Mouse (Mus musculus): ENCODE data around the gene Eif6. TPM values are rescaled to one million over a fixed set of nuclear protein-coding genes. Genes with fewer than 3 reads are reported as not detected.

Gene Eif6
- 100 to 1,000 TPM in 3 of 26 experiments, 10 to 100 TPM in 23; 31.2 to 111 (median 48.3) TPM for total RNA-seq (2018; cell fraction: chromatin; rRNA removed)
- total RNA-seq (2018; cell fraction: cytosol; rRNA removed) = 100 to 1,000 TPM in 2 of 26 experiments, 10 to 100 TPM in 24; 50.1 to 116 (median 70.6) TPM
- total RNA-seq (2018; cell fraction: nucleus; rRNA removed) = 100 to 1,000 TPM in 1 of 26 experiments, 10 to 100 TPM in 25; 38.4 to 103 (median 54.6) TPM
- 20.9 to 79.0 TPM (median 44.6 TPM) in 3 replicates for polyA plus RNA-seq (2018)

DNA sequence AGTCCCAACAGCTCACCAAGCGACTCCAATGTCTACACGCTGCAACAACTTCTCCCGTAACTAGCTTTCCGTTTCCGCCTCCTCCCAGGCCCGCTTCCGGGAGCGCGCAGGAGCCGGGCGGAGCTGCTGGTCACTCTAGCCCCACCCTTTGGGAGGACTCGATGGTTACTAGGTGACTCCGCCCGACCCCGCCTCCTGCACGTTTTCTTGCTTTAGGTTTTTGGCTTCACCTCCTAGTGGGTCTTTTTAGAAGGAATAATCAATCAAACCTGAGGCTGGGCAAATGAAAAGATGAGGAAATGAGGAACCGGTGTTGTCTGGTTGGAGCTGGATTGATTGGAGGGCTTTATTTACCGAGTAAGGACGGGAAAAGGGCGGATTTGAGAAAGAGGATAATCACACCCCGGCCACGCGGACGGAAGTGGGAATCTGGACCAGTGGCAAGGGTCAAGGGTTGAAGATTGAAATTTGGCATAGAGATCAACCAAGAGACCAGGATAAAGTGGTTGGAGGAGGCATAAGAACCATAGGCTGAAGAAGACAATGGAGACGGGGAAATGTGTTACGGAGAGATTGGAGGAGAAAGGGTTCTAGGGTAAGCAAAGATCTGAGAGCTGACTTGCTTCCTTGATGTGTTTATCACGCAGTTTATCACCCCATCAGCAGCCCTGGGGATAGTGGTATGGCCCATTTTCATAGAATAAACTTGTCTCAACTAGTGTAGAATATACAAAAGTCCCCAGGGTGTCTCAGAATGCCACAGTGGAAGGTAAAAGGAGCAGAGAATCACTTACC is at the start of gene Eif6:
Gene Eif6 (minus strand): TSS at position 296 of the 795 bp plus-strand sequence.
- peak within 1 kb of the TSS; percentile 72 for H3K27ac ChIP-seq
- H3K36me3 ChIP-seq (ENCODE audit: inconsistent target) = peaks cover 22% of the 10 kb centered on the region
- H3K79me2 ChIP-seq (ENCODE audit: inconsistent target) = peaks cover 44% of the 10 kb centered on the region
- H3K4me3 ChIP-seq (ENCODE audit: inconsistent target) = peak within 1 kb of the TSS; percentile 95
- WGBS (ENCODE audit: missing documents) = 3% methylated on average over 27 of the region's 27 CpGs

DNA sequence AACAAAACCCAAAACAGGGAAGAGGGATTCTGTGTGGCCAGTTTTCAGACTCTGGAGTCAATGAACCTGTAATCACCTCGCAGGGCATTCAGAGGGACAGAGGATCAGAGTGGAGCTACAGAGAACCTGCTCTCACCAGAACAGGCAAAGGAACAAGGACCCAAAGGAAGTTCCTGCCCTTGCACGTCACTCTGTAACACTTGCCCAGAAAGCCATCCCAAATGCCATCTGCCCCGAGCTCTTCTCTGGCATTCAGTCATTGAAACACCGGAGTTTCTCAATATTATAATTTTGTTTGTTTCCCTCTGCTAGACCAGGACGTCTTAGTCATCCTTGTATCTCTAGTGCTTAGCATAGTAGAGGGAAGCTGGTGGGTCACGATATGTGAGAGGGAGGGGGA is 46.9 kb upstream of the Eif6 start:
- H3K27ac ChIP-seq = no peak overlapping the region
- no peaks in the 10 kb centered on the region for H3K79me2 ChIP-seq (ENCODE audit: inconsistent target)
- WGBS (ENCODE audit: missing documents) = 82% methylated on average over 6 of the region's 6 CpGs
- no peak overlapping the region for H3K4me3 ChIP-seq (ENCODE audit: inconsistent target)
- peaks cover 6% of the 10 kb centered on the region; the same call in 1 of the 2 replicates for H3K36me3 ChIP-seq (ENCODE audit: inconsistent target)

DNA sequence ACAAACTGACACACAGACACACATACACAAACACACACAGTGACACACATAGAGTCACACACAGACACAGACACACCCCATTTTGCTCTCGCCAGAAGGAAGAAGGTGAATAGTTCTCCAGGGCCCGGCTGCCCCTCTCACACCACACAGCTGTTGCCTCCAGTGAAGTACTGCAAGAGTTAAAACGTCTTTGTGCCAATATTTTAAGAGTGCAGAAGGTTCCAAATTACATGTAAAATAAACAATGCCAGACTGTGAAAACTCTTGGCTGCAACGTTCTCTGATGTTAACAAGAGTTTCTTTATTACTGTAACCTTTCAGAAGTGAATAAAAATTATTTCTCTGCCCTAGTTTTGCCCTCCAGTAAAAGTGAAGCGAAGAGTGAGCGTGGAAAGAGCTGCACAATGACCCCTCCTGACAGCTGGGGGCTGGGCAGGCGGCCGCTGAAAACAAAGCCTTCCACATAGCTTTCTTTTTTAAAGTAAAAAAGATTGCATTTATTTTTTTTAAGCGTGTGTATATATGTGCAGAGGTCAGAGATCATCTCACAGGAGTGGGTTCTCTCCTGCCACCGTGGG is 46.3 kb upstream of the Eif6 start:
- 95% methylated on average over 10 of the region's 10 CpGs for WGBS (ENCODE audit: missing documents)
- Histone ChIP-seq H3K79me2 (ENCODE audit: inconsistent target) (no peaks in the 10 kb centered on the region), H3K36me3 (ENCODE audit: inconsistent target) (peaks cover 6% of the 10 kb centered on the region; the same call in 1 of the 2 replicates), H3K27ac (no peak overlapping the region), H3K4me3 (ENCODE audit: inconsistent target) (no peak overlapping the region)

DNA sequence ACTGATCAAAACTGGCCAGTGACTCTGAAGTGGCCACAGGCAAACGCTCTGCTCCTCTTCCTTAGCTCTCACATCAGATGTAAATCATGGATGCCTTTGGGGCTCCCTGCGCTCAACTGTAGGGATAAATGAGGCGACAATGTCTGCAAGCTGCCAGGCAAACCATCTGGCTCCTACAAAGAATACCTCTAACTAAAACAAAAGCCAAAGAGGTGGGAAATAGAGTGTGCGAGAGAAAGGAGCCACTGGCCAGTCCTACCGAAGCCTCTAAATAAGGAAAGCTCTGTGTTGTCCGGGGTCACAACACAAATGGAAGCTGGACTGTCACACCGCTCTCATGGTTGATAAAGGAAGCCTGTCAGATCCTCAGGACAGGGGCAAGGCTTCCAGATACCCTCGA is 45.8 kb upstream of the Eif6 start:
- Histone ChIP-seq H3K4me3 (ENCODE audit: inconsistent target) (no peak overlapping the region), H3K36me3 (ENCODE audit: inconsistent target) (peaks cover 6% of the 10 kb centered on the region; the same call in 1 of the 2 replicates), H3K79me2 (ENCODE audit: inconsistent target) (no peaks in the 10 kb centered on the region), H3K27ac (no peak overlapping the region)
- 92% methylated on average over 8 of the region's 8 CpGs for WGBS (ENCODE audit: missing documents)

DNA sequence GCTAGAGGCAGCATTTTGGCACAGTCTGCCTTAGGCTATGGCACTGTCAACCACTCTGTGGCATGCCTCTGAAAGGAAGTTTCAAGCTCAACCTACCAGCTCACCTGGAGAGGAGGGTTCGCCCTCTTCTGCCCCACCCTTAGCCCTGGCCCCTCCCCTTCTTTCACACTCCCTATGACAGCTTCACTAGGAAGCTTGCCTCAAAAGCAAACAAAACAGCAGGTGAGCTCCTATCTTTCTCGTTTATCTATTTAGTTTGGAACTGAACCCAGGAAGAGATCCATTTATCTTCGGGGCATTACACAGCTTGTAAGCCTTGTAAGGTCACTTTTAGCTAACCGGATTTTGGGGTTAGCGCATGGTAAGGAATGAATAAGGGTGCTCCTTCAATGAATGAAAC is 43.0 kb upstream of the Eif6 start:
- Histone ChIP-seq H3K4me3 (ENCODE audit: inconsistent target) (no peak overlapping the region), H3K79me2 (ENCODE audit: inconsistent target) (no peaks in the 10 kb centered on the region), H3K36me3 (ENCODE audit: inconsistent target) (0 out of 2 replicates have a peak, but pooled peaks cover 6% of the 10 kb centered on the region), H3K27ac (no peak overlapping the region)
- WGBS (ENCODE audit: missing documents) = 93% methylated on average over 5 of the region's 5 CpGs

DNA sequence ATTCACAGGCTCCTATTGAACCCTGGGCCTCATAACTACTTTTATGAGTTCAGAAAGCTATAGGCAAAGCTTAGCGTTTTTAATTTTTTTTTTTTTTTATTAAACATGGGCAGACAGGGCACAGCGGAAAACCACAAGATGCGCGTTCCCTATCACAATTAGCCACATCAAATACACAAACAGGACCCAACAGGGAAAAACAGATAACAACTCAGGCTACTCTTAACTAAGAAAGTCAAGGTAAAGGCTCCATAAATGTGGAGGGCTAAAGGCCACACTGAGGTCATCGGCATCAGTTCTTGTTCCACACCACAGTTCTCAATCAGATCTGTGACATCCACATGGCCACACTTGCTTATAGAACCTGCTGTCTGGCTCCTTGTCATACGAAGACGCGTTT is 41.6 kb upstream of the Eif6 start:
- Histone ChIP-seq H3K36me3 (ENCODE audit: inconsistent target) (0 out of 2 replicates have a peak, but pooled peaks cover 6% of the 10 kb centered on the region), H3K4me3 (ENCODE audit: inconsistent target) (no peak overlapping the region), H3K27ac (no peak overlapping the region), H3K79me2 (ENCODE audit: inconsistent target) (no peaks in the 10 kb centered on the region)
- 92% methylated on average over 8 of the region's 8 CpGs for WGBS (ENCODE audit: missing documents)

DNA sequence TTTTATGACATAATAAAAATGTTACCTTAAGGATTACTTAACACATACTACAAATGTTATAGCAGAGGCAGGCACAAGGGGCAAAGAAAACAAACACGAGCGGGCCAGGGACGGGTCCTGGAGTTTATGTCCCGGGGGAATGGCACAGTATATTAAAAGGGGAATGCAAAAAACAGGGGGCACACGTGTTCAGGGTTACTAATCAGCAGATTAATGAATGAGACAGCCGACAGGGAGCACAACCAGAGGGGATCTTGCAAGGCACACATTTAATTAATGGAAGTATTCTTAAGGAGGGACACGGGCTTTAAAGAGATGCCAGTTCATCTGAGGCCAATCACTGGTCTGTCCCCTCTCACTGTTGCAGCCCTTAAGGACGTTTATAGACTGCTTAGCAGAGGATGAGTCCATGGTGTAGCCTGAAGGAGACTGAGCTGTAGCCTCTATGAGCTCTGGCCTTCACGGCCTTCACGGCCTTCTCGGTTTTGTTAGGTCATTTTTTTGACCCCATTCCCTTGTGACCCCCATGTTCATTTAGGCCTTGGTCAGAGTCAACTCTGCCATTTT is 36.7 kb upstream of the Eif6 start:
- WGBS (ENCODE audit: missing documents) = 94% methylated on average over 11 of the region's 11 CpGs
- Histone ChIP-seq H3K36me3 (ENCODE audit: inconsistent target) (no peaks in the 10 kb centered on the region), H3K79me2 (ENCODE audit: inconsistent target) (no peaks in the 10 kb centered on the region), H3K4me3 (ENCODE audit: inconsistent target) (no peak overlapping the region), H3K27ac (no peak overlapping the region)

DNA sequence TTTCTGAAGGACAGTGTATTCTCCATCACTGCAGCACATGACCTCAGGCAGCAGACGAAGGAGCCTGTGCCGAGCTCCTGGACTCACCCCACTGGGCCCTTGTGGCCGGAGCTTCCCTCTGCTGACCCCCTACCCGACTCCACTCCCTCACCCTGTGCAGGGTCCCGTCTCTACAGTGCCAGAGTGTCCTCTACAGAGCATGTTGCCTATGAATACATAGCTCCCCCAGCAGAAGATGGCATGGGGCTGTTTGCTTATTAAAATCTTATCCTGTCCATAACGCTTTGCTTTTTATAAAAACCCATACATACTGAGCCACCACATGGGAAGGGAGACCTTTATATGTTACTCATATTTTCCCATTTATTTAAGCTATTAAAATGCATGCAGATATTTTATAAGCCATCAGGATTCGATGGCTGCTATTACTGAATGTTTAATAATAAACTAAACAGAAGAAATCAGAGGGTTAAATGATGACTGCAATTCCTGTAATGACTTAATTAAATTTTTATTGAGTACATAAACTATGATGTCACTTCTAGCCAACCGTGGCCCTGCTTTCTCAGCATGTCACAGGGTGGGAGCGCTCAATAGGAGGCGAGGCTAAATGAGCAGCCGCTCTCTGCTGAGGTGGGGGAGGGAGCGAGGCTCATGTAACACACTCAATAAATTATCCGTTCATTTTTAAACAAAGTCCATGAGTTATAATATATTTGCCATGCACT is 36.0 kb upstream of the Eif6 start:
- H3K4me3 ChIP-seq (ENCODE audit: inconsistent target) = no peak overlapping the region
- no peaks in the 10 kb centered on the region for H3K79me2 ChIP-seq (ENCODE audit: inconsistent target)
- WGBS (ENCODE audit: missing documents) = 95% methylated on average over 13 of the region's 13 CpGs
- H3K27ac ChIP-seq = no peak overlapping the region
- H3K36me3 ChIP-seq (ENCODE audit: inconsistent target) = peaks cover 3% of the 10 kb centered on the region; the same call in 1 of the 2 replicates

DNA sequence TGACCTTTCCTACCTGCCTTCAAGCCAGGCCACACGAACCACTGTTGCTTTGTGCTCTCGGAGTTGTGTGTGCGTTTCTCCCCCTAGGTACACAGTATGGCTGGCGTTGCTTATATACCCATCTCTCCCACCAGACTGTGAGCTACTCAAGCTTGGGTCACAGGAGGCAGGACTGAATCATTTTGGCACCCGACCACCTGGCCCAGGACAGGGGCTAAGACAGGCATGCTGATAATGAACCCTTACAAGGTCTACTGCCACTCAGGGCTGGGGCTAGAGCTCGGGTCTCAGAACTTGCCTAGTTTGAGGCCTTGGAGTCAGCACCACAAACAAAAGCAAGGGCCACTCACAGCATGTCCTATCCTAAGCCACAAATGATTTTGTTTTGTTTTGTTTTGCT is 34.9 kb upstream of the Eif6 start:
- 98% methylated on average over 6 of the region's 6 CpGs for WGBS (ENCODE audit: missing documents)
- H3K36me3 ChIP-seq (ENCODE audit: inconsistent target) = peaks cover 6% of the 10 kb centered on the region; the same call in 1 of the 2 replicates
- no peak overlapping the region for H3K27ac ChIP-seq
- no peaks in the 10 kb centered on the region for H3K79me2 ChIP-seq (ENCODE audit: inconsistent target)
- H3K4me3 ChIP-seq (ENCODE audit: inconsistent target) = no peak overlapping the region

DNA sequence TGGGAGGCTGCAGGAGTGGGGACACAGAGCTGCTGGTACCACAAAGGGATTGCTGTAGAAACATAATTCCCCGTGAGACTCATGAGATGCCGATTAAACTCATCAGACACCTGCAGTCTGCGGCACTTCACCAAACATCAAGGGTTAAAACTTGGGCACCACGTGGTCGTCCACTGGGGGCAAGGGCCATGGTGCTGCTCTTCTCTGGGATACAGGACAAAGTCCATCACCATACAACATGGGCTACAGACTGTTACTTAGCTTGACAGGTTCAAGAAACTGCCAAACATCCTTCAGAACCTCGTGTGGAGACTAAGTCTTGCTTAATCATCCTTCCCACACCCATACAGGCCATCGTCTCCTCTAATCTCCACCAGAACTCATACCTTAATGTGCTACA is 33.4 kb upstream of the Eif6 start:
- Histone ChIP-seq H3K79me2 (ENCODE audit: inconsistent target) (no peaks in the 10 kb centered on the region), H3K36me3 (ENCODE audit: inconsistent target) (peaks cover 15% of the 10 kb centered on the region; the same call in 1 of the 2 replicates), H3K27ac (no peak overlapping the region), H3K4me3 (ENCODE audit: inconsistent target) (no peak overlapping the region)
- WGBS (ENCODE audit: missing documents) = 89% methylated on average over 7 of the region's 7 CpGs

DNA sequence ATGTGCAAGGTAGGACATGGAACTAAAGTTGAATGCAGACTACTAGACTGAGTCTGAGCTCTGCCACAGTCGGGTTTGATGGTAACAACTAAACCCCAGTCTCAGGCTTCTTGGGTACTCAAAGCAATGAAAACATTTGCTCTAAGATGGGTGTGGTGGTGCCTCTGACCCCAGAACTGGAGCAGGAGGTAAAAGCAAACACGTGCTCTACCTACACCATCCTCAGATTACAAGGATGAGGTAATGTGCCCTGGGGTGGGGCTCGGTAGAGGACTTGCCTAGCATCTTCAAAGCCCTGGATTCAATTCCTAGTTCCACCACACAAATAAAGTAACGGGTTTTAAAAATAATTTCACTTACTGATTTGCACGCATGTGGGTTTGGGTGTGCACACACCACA is 25.8 kb upstream of the Eif6 start:
- WGBS (ENCODE audit: missing documents) = 100% methylated on average over 4 of the region's 5 CpGs
- Histone ChIP-seq H3K27ac (no peak overlapping the region), H3K36me3 (ENCODE audit: inconsistent target) (peaks cover 39% of the 10 kb centered on the region; the same call in 1 of the 2 replicates), H3K4me3 (ENCODE audit: inconsistent target) (no peak overlapping the region), H3K79me2 (ENCODE audit: inconsistent target) (no peaks in the 10 kb centered on the region)

DNA sequence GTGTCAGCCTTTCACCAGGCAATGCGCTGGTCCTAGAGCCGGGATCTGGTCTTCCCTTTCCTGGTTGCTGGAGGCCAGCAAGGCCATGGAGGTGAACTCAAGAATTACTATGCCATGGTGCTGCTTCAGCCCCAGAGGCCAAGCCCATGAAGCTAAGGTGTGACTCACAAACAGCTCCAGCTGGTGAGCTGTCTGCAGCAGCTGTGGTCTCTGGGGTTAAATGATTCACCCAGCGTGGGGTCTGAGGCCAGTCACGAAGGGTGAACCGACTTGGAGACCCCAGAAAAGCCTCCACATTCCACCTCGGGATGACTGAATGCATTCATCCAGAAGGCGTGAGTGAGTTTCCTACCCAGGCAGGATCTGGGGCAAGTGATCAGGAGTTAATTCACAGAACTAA is 23.4 kb upstream of the Eif6 start:
- no peaks in the 10 kb centered on the region for H3K79me2 ChIP-seq (ENCODE audit: inconsistent target)
- WGBS (ENCODE audit: missing documents) = 91% methylated on average over 7 of the region's 7 CpGs
- no peak overlapping the region for H3K4me3 ChIP-seq (ENCODE audit: inconsistent target)
- H3K27ac ChIP-seq = no peak overlapping the region
- peaks cover 41% of the 10 kb centered on the region; the same call in 1 of the 2 replicates for H3K36me3 ChIP-seq (ENCODE audit: inconsistent target)

DNA sequence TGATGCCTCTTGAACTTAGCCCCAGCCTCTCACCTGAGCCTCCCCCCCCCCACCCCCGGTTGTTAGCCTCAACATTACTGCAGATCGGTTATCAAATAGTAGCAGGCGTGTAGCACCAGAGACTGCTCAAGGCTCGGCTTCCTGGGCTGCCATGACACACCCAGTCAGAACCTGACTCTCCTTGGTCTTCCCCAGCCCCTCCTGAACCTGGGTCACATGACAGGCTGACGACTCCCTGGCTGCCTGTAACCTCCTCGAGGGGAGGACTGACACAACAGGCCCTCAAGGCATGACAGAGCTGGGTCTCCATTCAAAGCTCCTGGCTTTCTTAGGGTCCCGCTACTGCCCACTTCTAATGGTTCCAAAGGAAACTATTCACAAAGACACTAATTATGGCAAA is 22.7 kb upstream of the Eif6 start:
- no peak overlapping the region for H3K4me3 ChIP-seq (ENCODE audit: inconsistent target)
- H3K79me2 ChIP-seq (ENCODE audit: inconsistent target) = no peaks in the 10 kb centered on the region
- H3K36me3 ChIP-seq (ENCODE audit: inconsistent target) = peaks cover 41% of the 10 kb centered on the region; the same call in 1 of the 2 replicates
- WGBS (ENCODE audit: missing documents) = 89% methylated on average over 7 of the region's 7 CpGs
- H3K27ac ChIP-seq = no peak overlapping the region

DNA sequence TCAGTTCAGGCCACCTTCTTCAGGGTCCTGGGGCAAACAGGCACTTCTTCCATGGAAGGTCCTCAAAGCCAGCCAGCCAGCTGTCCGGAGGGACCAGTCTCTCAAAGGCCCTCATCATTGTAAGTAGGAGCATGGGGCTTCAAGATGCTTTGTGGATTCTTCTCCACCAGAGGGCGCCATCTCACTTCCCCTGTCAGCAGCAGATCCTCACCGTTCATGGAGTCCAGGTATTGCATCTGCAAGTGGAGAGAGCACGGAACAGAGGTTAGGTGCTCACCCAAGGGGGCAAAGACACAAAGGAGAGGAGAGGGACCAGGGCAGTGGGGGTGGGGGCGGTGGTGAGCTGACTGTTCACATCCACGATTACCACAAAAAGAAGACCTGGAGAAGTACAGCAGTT is 21.6 kb upstream of the Eif6 start:
- H3K79me2 ChIP-seq (ENCODE audit: inconsistent target) = no peaks in the 10 kb centered on the region
- no peak overlapping the region for H3K27ac ChIP-seq
- WGBS (ENCODE audit: missing documents) = 35% methylated on average over 6 of the region's 6 CpGs
- peaks cover 30% of the 10 kb centered on the region; the same call in 1 of the 2 replicates for H3K36me3 ChIP-seq (ENCODE audit: inconsistent target)
- H3K4me3 ChIP-seq (ENCODE audit: inconsistent target) = no peak overlapping the region

All from macrophage (primary cell).